Mouse (Mus musculus) kidney, adult 18-20 months (tissue): Measurements from ENCODE around the gene Apoe.
"Not testable (repeated sequence)": the region's sequence is repeated elsewhere in the genome, so short reads cannot be mapped to it uniquely, and the experiment has no call there.

Experiments used
- DNase-seq: peaks from one replicate; pipeline ENCODE4 v3.0.0; 2021

Apoe gene

GRCm38 (mm10) chr7:19691873-19692865 lies 6.8 kb downstream of the Apoe start, which contains the start of gene Apoc1:
Apoc1 (minus strand) TSS chr7:19692660.
- DNase-seq: no peak

- no peak for DNase-seq
Measured at GRCm38 (mm10) chr7:19691434-19691833, 7.6 kb downstream of the Apoe start.

- DNase-seq: no peak
Measured at GRCm38 (mm10) chr7:19690845-19691244, 8.1 kb downstream of the Apoe start.

GRCm38 (mm10) chr7:19688611-19689010 lies 10.4 kb downstream of the Apoe start:
- DNase-seq: no peak

- no peak for DNase-seq
Measured at GRCm38 (mm10) chr7:19688101-19688500, 10.9 kb downstream of the Apoe start.

- not testable (repeated sequence) for DNase-seq
Measured at GRCm38 (mm10) chr7:19686927-19687583, 11.9 kb downstream of the Apoe start.

GRCm38 (mm10) chr7:19686521-19686920 lies 12.5 kb downstream of the Apoe start:
- no peak for DNase-seq

GRCm38 (mm10) chr7:19685374-19685773 lies 13.6 kb downstream of the Apoe start:
- DNase-seq: no peak

- DNase-seq: no peak
Measured at GRCm38 (mm10) chr7:19683771-19684201, 15.2 kb downstream of the Apoe start.

- DNase-seq: no peak
Measured at GRCm38 (mm10) chr7:19682979-19683378, 16.0 kb downstream of the Apoe start.

GRCm38 (mm10) chr7:19681202-19681694 lies 17.7 kb downstream of the Apoe start, which contains the start of the genes Gm44805 and Apoc4:
Gm44805 (minus strand) TSS chr7:19681423.
Apoc4 (minus strand) TSS chr7:19681479.
- no peak for DNase-seq

GRCm38 (mm10) chr7:19680702-19681101 lies 18.3 kb downstream of the Apoe start:
- no peak for DNase-seq

- DNase-seq: no peak
Measured at GRCm38 (mm10) chr7:19678901-19679300, 20.1 kb downstream of the Apoe start.

GRCm38 (mm10) chr7:19677872-19678271 lies 21.1 kb downstream of the Apoe start, which contains the start of gene Apoc2:
Apoc2 (minus strand) TSS chr7:19677941.
- no peak for DNase-seq

GRCm38 (mm10) chr7:19676662-19677061 lies 22.3 kb downstream of the Apoe start:
- DNase-seq: no peak

- no peak for DNase-seq
Measured at GRCm38 (mm10) chr7:19675824-19676223, 23.2 kb downstream of the Apoe start.

- no peak for DNase-seq
Measured at GRCm38 (mm10) chr7:19673083-19673699, 25.8 kb downstream of the Apoe start.

- no peak for DNase-seq
Measured at GRCm38 (mm10) chr7:19671511-19671910, 27.5 kb downstream of the Apoe start.

GRCm38 (mm10) chr7:19668947-19669721 lies 29.9 kb downstream of the Apoe start:
- DNase-seq: peak; percentile 91

- DNase-seq: no peak
Measured at GRCm38 (mm10) chr7:19667434-19667833, 31.6 kb downstream of the Apoe start.

GRCm38 (mm10) chr7:19666750-19667149 lies 32.2 kb downstream of the Apoe start:
- DNase-seq: no peak
